Mouse (Mus musculus) kidney, embryonic 16.5 days (tissue): ENCODE measurements around the gene Sult1a1. TPM values are rescaled to one million over a fixed set of nuclear protein-coding genes. Genes with fewer than 3 reads are reported as not detected.
A peak's percentile ranks its signal among the peaks of the same experiment; 100 is the strongest.
"Not testable (repeated sequence)": the region's sequence is repeated elsewhere in the genome, so short reads cannot be mapped to it uniquely, and the experiment has no call there.

Source experiments
- ATAC-seq: fragments of 200-750 bp; cut with Nextera tagmentation; 2 replicates; pipeline ENCODE4 v1.8.0; 2017; ENCODE audit warnings: moderate TSS enrichment; ENCODE audit not compliant: low FRiP score, low TSS enrichment
- H3K27ac ChIP-seq: fragments of 300-500 bp; sonication (generic); 2 replicates; pipeline ENCODE4 v1.5.1; 2014; ENCODE audit warnings: low read length
- H3K27me3 ChIP-seq: fragments of 300-500 bp; sonication (generic); 2 replicates; pipeline ENCODE4 v1.6.1; 2014; ENCODE audit warnings: low read length, control low read depth, mixed read lengths; ENCODE audit not compliant: insufficient read depth
- H3K36me3 ChIP-seq: fragments of 300-500 bp; sonication (generic); 2 replicates; pipeline ENCODE4 v1.6.1; 2014; ENCODE audit warnings: low read length, control low read depth, mixed read lengths; ENCODE audit not compliant: insufficient read depth
- H3K4me1 ChIP-seq: fragments of 300-500 bp; sonication (generic); 2 replicates; pipeline ENCODE4 v1.6.1; 2014; ENCODE audit warnings: low read length, control low read depth, mixed read lengths; ENCODE audit not compliant: insufficient read depth
- H3K4me2 ChIP-seq: fragments of 300-500 bp; sonication (generic); replicated peaks from 2 replicates; pipeline ENCODE4 v1.6.1; 2014; ENCODE audit warnings: low read depth, low read length
- H3K4me3 ChIP-seq: fragments of 300-500 bp; sonication (generic); 2 replicates; pipeline ENCODE4 v1.5.1; 2014; ENCODE audit warnings: mild to moderate bottlenecking, low read length
- H3K9ac ChIP-seq: fragments of 300-500 bp; sonication (generic); replicated peaks from 2 replicates; pipeline ENCODE4 v1.6.1; 2014; ENCODE audit warnings: low read length
- H3K9me3 ChIP-seq: fragments of 300-500 bp; sonication (generic); 2 replicates; pipeline ENCODE4 v1.6.1; 2016; ENCODE audit warnings: low read length, control low read depth
- WGBS: fragments of 180-500 bp; shearing (Covaris S2); extraction: QIAGEN DNeasy Blood & Tissue Kit; methylation state at CpG from one replicate; pipeline ENCODE4 v1.1.7; 2014; 5-methylcytosine and 5-hydroxymethylcytosine counted together
- polyA plus RNA-seq: library from polyadenylated mRNA; unstranded; fragments of >200 nt; fragmentation: Nextera tagmentation; extraction: Ambion mirVana; gene quantifications from 2 replicates; pipeline ENCODE4 v1.2.1, GENCODE M21; 2015

The Sult1a1 gene
- polyA plus RNA-seq, 1 experiment from 2014 or later: 9.4 TPM

GRCm38 (mm10) chr7:126648486-126648885 is 27.7 kb downstream of the Sult1a1 start:
- Histone ChIP-seq H3K4me2 (peak overlapping the region; percentile 85; the same call in 1 of the 2 replicates), H3K9ac (no peak overlapping the region), H3K36me3 (no peaks in the 10 kb centered on the region), H3K27ac (no peak overlapping the region), H3K4me1 (peaks cover 13% of the 10 kb centered on the region), H3K27me3 (no peaks in the 10 kb centered on the region), H3K9me3 (no peaks in the 10 kb centered on the region), H3K4me3 (peak overlapping the region; percentile 77; the same call in 1 of the 2 replicates)
- WGBS: 83% methylated on average over 4 of the region's 4 CpGs
- ATAC-seq: no peak

GRCm38 (mm10) chr7:126645708-126646107 is 30.5 kb downstream of the Sult1a1 start:
- no peaks in the 10 kb centered on the region for H3K9me3 ChIP-seq
- no peak for ATAC-seq
- 0 out of 2 replicates have a peak overlapping the region, but pooled peaks have one; percentile 38 for H3K9ac ChIP-seq
- peaks cover 13% of the 10 kb centered on the region for H3K4me1 ChIP-seq
- no peaks in the 10 kb centered on the region for H3K27me3 ChIP-seq
- no peaks in the 10 kb centered on the region for H3K36me3 ChIP-seq
- peak overlapping the region; percentile 68 for H3K27ac ChIP-seq
- WGBS: 35% methylated on average over 5 of the region's 5 CpGs
- no peak overlapping the region for H3K4me2 ChIP-seq
- no peak overlapping the region for H3K4me3 ChIP-seq

- ATAC-seq: no peak
Measured at GRCm38 (mm10) chr7:126644914-126645313, 31.3 kb downstream of the Sult1a1 start.

GRCm38 (mm10) chr7:126644345-126644744 is 31.9 kb downstream of the Sult1a1 start:
- Histone ChIP-seq H3K36me3 (no peaks in the 10 kb centered on the region), H3K27ac (no peak overlapping the region), H3K9ac (no peak overlapping the region), H3K9me3 (no peaks in the 10 kb centered on the region), H3K4me2 (no peak overlapping the region), H3K27me3 (no peaks in the 10 kb centered on the region), H3K4me1 (0 out of 2 replicates have a peak, but pooled peaks cover 6% of the 10 kb centered on the region), H3K4me3 (no peak overlapping the region)
- whole genome bisulfite sequencing: 54% methylated on average over 3 of the region's 3 CpGs
- ATAC-seq: no peak

More at GRCm38 (mm10) chr7:126644914-126645313, 31.3 kb downstream of the Sult1a1 start:
- H3K9me3 ChIP-seq: no peaks in the 10 kb centered on the region
- no peaks in the 10 kb centered on the region for H3K27me3 ChIP-seq
- H3K27ac ChIP-seq: no peak overlapping the region
- H3K9ac ChIP-seq: no peak overlapping the region
- no peak overlapping the region for H3K4me3 ChIP-seq
- H3K4me2 ChIP-seq: no peak overlapping the region
- no peaks in the 10 kb centered on the region for H3K36me3 ChIP-seq
- H3K4me1 ChIP-seq: peaks cover 9% of the 10 kb centered on the region

GRCm38 (mm10) chr7:126643244-126643617 is 33.0 kb downstream of the Sult1a1 start:
- ATAC-seq: not testable (repeated sequence)

GRCm38 (mm10) chr7:126642545-126643243 is 33.5 kb downstream of the Sult1a1 start:
- ATAC-seq: no peak
- Histone ChIP-seq H3K36me3 (no peaks in the 10 kb centered on the region), H3K9me3 (no peaks in the 10 kb centered on the region), H3K9ac (no peak overlapping the region), H3K27ac (no peak overlapping the region), H3K27me3 (no peaks in the 10 kb centered on the region), H3K4me1 (0 out of 2 replicates have a peak, but pooled peaks cover 3% of the 10 kb centered on the region), H3K4me2 (no peak overlapping the region), H3K4me3 (no peak overlapping the region)
- 73% methylated on average over 5 of the region's 5 CpGs for WGBS

More at GRCm38 (mm10) chr7:126643244-126643617, 33.0 kb downstream of the Sult1a1 start:
- H3K27ac ChIP-seq, H3K36me3 ChIP-seq, H3K4me1 ChIP-seq, H3K4me3 ChIP-seq, H3K4me2 ChIP-seq, H3K27me3 ChIP-seq, H3K9ac ChIP-seq, H3K9me3 ChIP-seq: not testable (repeated sequence)
- WGBS: 54% methylated on average over 3 of the region's 3 CpGs

- no peaks in the 10 kb centered on the region for H3K27me3 ChIP-seq
- no peak overlapping the region for H3K9ac ChIP-seq
- no peaks in the 10 kb centered on the region for H3K4me1 ChIP-seq
- no peak overlapping the region for H3K4me3 ChIP-seq
- no peak for ATAC-seq
- no peaks in the 10 kb centered on the region for H3K9me3 ChIP-seq
- 13% methylated on average over 4 of the region's 4 CpGs for WGBS
- no peaks in the 10 kb centered on the region for H3K36me3 ChIP-seq
- H3K4me2 ChIP-seq: no peak overlapping the region
- no peak overlapping the region for H3K27ac ChIP-seq
Measured at GRCm38 (mm10) chr7:126636733-126637520, 39.3 kb downstream of the Sult1a1 start.

- Histone ChIP-seq H3K27ac (no peak overlapping the region), H3K9me3 (no peaks in the 10 kb centered on the region), H3K9ac (no peak overlapping the region), H3K4me2 (no peak overlapping the region), H3K27me3 (no peaks in the 10 kb centered on the region), H3K4me1 (no peaks in the 10 kb centered on the region), H3K36me3 (no peaks in the 10 kb centered on the region), H3K4me3 (no peak overlapping the region)
- no peak for ATAC-seq
Measured at GRCm38 (mm10) chr7:126635375-126635774, 40.9 kb downstream of the Sult1a1 start.

DNA sequence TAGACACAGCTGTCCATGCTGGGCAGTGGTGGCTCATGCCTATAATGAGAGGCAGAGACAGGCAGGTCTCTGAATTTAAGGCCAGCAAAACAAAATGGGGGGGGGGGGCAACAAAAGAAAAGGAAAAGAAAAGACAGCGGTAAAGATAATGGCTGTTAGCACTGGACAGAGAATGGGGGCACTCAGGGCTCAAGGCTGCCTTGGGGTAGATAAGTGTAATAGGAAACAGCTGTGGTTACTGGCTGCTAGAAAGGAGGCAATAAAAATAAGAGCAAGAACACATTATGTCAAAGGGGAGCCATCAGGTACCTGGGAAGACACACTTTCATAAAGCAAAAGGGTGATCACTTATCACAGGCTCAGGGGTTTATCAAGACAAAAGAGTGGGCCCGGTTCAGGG is 43.8 kb downstream of the Sult1a1 start:
- Histone ChIP-seq H3K4me3 (no peak overlapping the region), H3K9me3 (no peaks in the 10 kb centered on the region), H3K4me2 (no peak overlapping the region), H3K27ac (no peak overlapping the region), H3K27me3 (no peaks in the 10 kb centered on the region), H3K4me1 (no peaks in the 10 kb centered on the region), H3K36me3 (no peaks in the 10 kb centered on the region), H3K9ac (no peak overlapping the region)
- 74% methylated on average over 2 of the region's 2 CpGs for WGBS
- ATAC-seq: no peak
